Mouse (Mus musculus): ENCODE results near the gene Pcbp3. TPM values are rescaled to one million over a fixed set of nuclear protein-coding genes. Genes with fewer than 3 reads are reported as not detected.

The Pcbp3 gene
- polyA plus RNA-seq, 1 experiment from 2014 or later, result 39.3 TPM

DNA sequence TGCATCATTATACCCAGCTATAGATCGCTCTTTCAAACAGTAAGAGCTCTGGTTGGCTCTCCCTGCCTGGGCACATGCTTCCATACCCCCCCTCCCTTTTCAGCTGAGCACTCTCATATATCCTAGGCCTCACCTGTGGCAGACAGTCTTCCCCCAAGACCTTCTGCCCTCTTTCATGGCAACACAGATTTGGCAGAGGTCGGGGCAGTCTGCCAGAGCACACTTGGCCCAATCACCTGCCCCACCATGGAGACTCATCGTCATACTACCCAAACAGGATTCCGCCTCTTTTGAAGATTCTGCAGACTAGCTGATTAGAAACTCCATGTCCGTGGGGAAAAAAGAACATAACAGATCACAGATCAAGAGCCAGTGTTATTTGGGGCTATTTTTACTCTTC, 86.8 kb downstream of the Pcbp3 start:
- no peak overlapping the region for H3K27ac ChIP-seq
- H3K4me1 ChIP-seq, result no peaks in the 10 kb centered on the region
- no peak overlapping the region for H3K4me2 ChIP-seq
- H3K9ac ChIP-seq, result no peak overlapping the region
- no peak for ATAC-seq (ENCODE audit: insufficient read depth, low FRiP score, low read depth)
- H3K9me3 ChIP-seq, result no peaks in the 10 kb centered on the region
- H3K27me3 ChIP-seq (replicated peaks), result no peaks in the 10 kb centered on the region
- WGBS, result 73% methylated on average over 5 of the region's 5 CpGs
- no peaks in the 10 kb centered on the region for H3K36me3 ChIP-seq
- H3K4me3 ChIP-seq (replicated peaks), result no peak overlapping the region

DNA sequence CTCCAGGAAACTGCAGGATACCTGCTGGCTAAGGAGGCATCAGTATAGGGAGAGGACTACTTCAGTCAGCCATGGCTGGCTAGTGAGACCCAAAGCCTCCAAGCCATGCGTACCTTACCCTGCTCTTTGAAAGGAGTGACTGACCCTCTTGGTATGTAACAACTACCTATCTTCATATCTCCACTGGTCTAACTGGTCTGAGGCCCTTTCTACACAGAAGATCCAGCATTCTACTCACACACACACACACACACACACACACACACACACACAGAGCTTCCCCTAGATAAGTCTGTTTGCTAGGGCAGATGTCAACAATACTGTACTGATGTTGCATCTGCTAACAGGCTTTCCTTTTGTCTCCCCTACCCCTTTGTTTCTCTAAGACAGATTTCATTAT, 87.3 kb downstream of the Pcbp3 start:
- H3K4me1 ChIP-seq, result no peaks in the 10 kb centered on the region
- no peak overlapping the region for H3K4me2 ChIP-seq
- H3K9ac ChIP-seq, result no peak overlapping the region
- H3K4me3 ChIP-seq (replicated peaks), result no peak overlapping the region
- H3K9me3 ChIP-seq, result no peaks in the 10 kb centered on the region
- 65% methylated on average over 1 of the region's 1 CpGs for WGBS
- H3K27me3 ChIP-seq (replicated peaks), result no peaks in the 10 kb centered on the region
- ATAC-seq (ENCODE audit: insufficient read depth, low FRiP score, low read depth), result no peak
- H3K27ac ChIP-seq, result no peak overlapping the region
- H3K36me3 ChIP-seq, result no peaks in the 10 kb centered on the region

DNA sequence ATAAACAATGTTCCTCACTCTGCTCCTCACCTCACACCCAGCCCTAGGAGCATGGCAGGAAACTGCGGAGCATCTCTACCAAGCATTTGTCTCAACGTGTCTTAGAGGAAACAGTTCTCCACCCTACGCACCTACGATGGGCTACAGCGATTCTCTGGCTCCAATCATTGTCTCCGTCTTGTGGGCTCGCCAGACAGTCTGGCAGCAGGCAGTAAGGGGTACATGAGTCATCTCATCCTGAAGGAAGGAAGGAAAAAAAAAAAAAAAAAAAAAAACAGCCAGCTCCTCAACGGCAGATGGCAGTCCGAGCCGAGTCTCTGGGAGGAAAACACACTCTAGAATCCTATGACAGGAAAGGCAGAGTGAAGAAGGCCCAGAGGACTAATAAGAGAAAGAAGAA, 87.7 kb downstream of the Pcbp3 start:
- Histone ChIP-seq H3K4me2 (no peak overlapping the region), H3K9ac (no peak overlapping the region), H3K9me3 (no peaks in the 10 kb centered on the region), H3K4me3 (replicated peaks) (no peak overlapping the region), H3K36me3 (no peaks in the 10 kb centered on the region), H3K27ac (no peak overlapping the region; the same call in 1 of the 2 replicates), H3K27me3 (replicated peaks) (no peaks in the 10 kb centered on the region), H3K4me1 (no peaks in the 10 kb centered on the region)
- WGBS, result 49% methylated on average over 10 of the region's 10 CpGs
- no peak for ATAC-seq (ENCODE audit: insufficient read depth, low FRiP score, low read depth)

DNA sequence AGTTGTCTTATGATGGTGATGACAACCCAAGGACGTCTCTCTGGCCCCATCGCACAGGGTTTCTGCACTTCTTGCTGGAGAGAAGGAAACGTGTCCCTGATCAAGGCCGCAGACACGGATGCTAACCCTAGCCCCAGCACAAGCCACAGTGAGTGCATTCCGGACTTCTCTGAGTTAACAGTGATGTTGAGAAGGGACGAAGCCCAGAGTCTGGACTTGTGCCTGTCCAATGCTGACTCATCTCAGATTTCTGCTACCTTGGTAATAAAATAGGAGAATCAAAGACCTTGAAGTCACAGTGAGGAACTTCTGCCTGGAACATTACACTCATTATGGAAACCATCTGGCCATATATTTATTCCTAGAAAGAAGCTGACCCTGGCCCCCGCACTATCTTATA, 89.0 kb downstream of the Pcbp3 start:
- H3K27me3 ChIP-seq (replicated peaks), result no peaks in the 10 kb centered on the region
- no peak overlapping the region for H3K4me3 ChIP-seq (replicated peaks)
- H3K9ac ChIP-seq, result no peak overlapping the region
- ATAC-seq (ENCODE audit: insufficient read depth, low FRiP score, low read depth), result no peak
- H3K36me3 ChIP-seq, result no peaks in the 10 kb centered on the region
- no peak overlapping the region for H3K27ac ChIP-seq
- no peaks in the 10 kb centered on the region for H3K4me1 ChIP-seq
- no peak overlapping the region for H3K4me2 ChIP-seq
- H3K9me3 ChIP-seq, result no peaks in the 10 kb centered on the region
- WGBS, result 85% methylated on average over 8 of the region's 8 CpGs

DNA sequence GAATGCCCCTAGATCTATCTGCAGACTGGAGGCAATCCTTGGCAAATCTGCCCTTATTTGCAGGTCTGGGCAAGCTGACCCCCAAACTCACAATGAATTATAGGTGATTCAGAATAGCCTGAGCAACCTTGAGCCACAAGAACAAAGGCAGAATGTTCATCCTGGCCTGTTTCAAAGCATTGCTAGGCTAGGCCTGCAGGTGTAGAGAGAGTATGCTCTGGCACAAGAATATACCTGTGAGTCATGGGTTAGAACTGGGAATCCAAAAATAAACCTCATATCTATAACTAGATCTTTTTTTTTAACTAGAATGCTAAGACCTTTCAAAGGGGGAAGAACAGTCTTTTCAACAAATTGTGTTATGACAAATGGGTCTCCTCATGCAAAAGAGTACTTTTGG, 95.8 kb downstream of the Pcbp3 start:
- H3K4me2 ChIP-seq, result no peak overlapping the region
- no peaks in the 10 kb centered on the region for H3K9me3 ChIP-seq
- no peak overlapping the region for H3K4me3 ChIP-seq (replicated peaks)
- H3K27ac ChIP-seq, result no peak overlapping the region
- ATAC-seq (ENCODE audit: insufficient read depth, low FRiP score, low read depth), result no peak
- H3K36me3 ChIP-seq, result no peaks in the 10 kb centered on the region
- H3K27me3 ChIP-seq (replicated peaks), result no peaks in the 10 kb centered on the region
- no peak overlapping the region for H3K9ac ChIP-seq
- no peaks in the 10 kb centered on the region for H3K4me1 ChIP-seq

DNA sequence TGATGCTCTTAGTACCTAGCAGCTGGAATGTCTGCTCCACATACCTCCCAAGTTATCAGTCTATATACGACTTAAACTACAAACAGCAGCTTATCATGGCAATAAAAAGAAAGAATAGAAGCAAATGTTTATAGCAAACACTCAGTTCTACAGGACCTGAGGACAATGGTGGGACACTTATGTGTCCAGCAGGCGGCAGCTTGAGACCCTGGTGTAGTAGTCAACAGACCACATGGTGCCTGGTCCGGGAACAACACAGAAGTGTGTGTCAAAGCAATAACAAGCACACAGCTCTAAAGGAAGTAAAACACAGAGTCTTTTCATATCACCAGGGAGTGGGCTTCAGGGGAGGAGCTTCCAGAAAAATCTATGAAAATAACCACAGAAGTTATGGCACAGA, 100.7 kb downstream of the Pcbp3 start:
- H3K4me3 ChIP-seq (replicated peaks), result no peak overlapping the region
- H3K36me3 ChIP-seq, result no peaks in the 10 kb centered on the region
- no peak overlapping the region for H3K9ac ChIP-seq
- H3K4me2 ChIP-seq, result no peak overlapping the region
- H3K4me1 ChIP-seq, result no peaks in the 10 kb centered on the region
- ATAC-seq (ENCODE audit: insufficient read depth, low FRiP score, low read depth), result no peak
- H3K9me3 ChIP-seq, result no peaks in the 10 kb centered on the region
- H3K27ac ChIP-seq, result no peak overlapping the region
- 62% methylated on average over 3 of the region's 3 CpGs for WGBS
- no peaks in the 10 kb centered on the region for H3K27me3 ChIP-seq (replicated peaks)

DNA sequence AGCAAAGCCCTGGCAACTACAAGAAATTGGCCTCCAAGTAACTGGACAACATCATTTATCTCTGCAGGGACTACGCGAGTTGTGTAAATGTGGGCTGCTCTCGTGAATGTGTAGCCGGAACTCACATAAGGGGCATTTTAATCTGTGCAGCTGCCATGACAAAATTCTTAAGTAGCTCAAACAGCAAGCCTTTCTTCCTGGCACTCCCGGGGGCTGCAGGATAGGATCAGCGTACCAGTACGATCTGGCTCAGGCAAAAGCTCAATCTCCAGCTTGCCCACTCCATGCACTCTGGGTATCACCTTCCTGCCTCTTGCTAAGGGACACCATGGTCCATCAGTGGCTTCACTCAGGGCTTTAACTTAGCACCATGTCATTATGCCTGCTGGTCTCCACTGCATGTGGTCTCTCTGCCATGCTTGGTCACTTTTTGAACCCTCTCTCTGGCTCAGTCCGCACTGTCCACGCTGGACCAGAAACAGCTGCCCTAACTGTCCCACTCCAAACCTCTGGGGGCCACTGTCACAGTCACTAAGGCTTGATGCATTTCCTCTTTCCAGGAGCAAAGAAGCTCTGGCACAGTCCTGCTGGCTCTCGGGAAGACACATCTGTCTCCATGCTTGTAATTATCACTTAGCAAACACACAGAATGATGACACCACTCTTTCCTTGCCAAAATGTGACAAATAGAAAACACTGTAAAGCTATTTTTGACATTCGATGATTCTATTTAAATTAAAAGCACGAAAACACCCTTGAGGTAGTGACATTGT, 102.1 kb downstream of the Pcbp3 start:
- no peak for ATAC-seq (ENCODE audit: insufficient read depth, low FRiP score, low read depth)
- Histone ChIP-seq H3K36me3 (no peaks in the 10 kb centered on the region), H3K9me3 (no peaks in the 10 kb centered on the region), H3K4me1 (no peaks in the 10 kb centered on the region), H3K4me2 (no peak overlapping the region), H3K4me3 (replicated peaks) (no peak overlapping the region), H3K27ac (no peak overlapping the region), H3K27me3 (replicated peaks) (no peaks in the 10 kb centered on the region), H3K9ac (no peak overlapping the region)
- WGBS, result 73% methylated on average over 12 of the region's 12 CpGs

DNA sequence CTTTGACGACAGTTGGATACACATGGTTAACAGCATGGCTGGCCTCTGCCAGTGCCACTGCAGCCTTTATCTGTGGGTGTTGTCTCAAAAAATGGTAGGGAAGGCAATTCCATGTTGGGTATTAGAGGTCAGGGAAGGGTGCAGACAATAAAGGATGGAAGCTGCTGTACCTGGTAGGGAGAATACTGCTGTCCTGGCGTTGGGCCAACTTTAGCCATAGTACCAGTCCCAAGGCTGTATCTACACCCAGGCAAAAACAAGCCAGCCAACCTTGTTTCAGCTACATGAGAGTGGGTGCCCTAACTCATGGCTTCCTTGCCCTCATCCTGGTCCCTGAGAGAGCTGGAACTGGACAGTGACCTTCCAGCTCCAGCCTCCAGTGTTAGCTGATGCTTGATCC, 103.8 kb downstream of the Pcbp3 start:
- no peak for ATAC-seq (ENCODE audit: insufficient read depth, low FRiP score, low read depth)
- Histone ChIP-seq H3K4me2 (no peak overlapping the region), H3K9me3 (no peaks in the 10 kb centered on the region), H3K4me1 (no peaks in the 10 kb centered on the region), H3K9ac (no peak overlapping the region), H3K27me3 (replicated peaks) (no peaks in the 10 kb centered on the region), H3K4me3 (replicated peaks) (no peak overlapping the region), H3K27ac (no peak overlapping the region), H3K36me3 (no peaks in the 10 kb centered on the region)
- 96% methylated on average over 2 of the region's 2 CpGs for WGBS

DNA sequence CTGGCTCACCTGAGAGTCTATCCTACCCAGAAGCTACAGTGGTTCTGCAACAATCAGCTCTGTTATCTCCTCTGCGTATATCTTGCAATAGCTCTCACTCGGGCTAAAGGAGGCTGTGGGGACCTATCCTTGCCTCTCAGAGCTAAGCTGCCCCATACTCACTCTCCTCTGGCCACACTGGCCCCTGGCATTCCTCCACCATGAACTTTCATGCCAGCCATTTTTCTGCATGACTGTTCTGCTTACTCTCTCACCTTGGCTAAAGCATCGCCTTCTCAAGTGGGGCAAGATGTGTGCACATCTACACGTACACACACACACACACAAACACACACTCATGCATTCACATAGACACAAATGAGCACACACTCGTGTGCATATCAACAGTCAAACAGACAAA, 115.2 kb downstream of the Pcbp3 start:
- no peaks in the 10 kb centered on the region for H3K4me1 ChIP-seq
- no peaks in the 10 kb centered on the region for H3K36me3 ChIP-seq
- no peak overlapping the region for H3K9ac ChIP-seq
- WGBS, result 74% methylated on average over 5 of the region's 5 CpGs
- no peak overlapping the region for H3K4me3 ChIP-seq (replicated peaks)
- H3K9me3 ChIP-seq, result no peaks in the 10 kb centered on the region
- H3K4me2 ChIP-seq, result no peak overlapping the region
- no peak for ATAC-seq (ENCODE audit: insufficient read depth, low FRiP score, low read depth)
- H3K27me3 ChIP-seq (replicated peaks), result no peaks in the 10 kb centered on the region
- no peak overlapping the region for H3K27ac ChIP-seq

DNA sequence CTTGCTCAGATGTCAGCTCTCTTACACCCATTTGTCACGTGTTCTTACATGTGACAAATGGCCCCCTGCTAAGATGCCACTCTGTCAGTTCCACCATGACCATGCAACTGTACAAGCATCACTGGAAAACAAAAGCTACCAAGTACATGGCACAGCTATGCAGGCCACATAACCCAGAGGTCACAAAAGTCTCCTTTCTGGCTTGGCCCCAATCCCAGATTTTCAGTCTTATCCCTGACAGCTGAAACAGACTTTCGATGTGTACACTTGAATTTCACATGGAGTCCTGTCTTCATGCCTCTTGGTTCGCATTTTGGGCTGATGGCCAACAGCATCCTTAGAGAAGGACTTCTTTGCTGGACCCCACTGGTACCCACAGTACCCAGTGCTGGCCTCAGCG, 116.8 kb downstream of the Pcbp3 start:
- no peaks in the 10 kb centered on the region for H3K27me3 ChIP-seq (replicated peaks)
- 79% methylated on average over 4 of the region's 4 CpGs for WGBS
- no peaks in the 10 kb centered on the region for H3K9me3 ChIP-seq
- H3K27ac ChIP-seq, result no peak overlapping the region
- ATAC-seq (ENCODE audit: insufficient read depth, low FRiP score, low read depth), result no peak
- H3K36me3 ChIP-seq, result no peaks in the 10 kb centered on the region
- H3K4me1 ChIP-seq, result no peaks in the 10 kb centered on the region
- H3K4me2 ChIP-seq, result no peak overlapping the region
- no peak overlapping the region for H3K4me3 ChIP-seq (replicated peaks)
- H3K9ac ChIP-seq, result no peak overlapping the region

DNA sequence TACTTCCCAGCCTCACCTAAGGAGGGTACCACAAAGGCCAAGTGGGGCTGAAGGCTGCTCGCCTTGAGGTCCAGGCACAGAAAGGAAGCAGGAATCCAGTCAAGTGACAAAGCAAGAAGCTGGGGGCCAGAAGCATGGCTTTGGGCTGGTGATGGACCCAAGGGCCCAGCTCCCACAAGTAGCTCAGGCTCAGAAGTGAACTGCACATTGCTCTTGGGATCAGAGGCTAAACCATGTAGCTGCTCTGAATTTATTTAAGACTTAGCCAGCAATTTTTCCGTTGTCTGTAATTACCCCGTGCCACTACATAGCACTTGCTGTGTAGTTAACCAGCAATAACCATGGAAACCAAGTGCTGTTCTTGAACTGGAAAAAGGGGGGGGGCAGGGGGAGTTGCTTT, 117.3 kb downstream of the Pcbp3 start:
- Histone ChIP-seq H3K9me3 (no peaks in the 10 kb centered on the region), H3K27me3 (replicated peaks) (no peaks in the 10 kb centered on the region), H3K36me3 (no peaks in the 10 kb centered on the region), H3K4me2 (no peak overlapping the region), H3K4me1 (no peaks in the 10 kb centered on the region), H3K4me3 (replicated peaks) (no peak overlapping the region), H3K9ac (no peak overlapping the region), H3K27ac (no peak overlapping the region)
- no peak for ATAC-seq (ENCODE audit: insufficient read depth, low FRiP score, low read depth)
- WGBS, result 83% methylated on average over 3 of the region's 3 CpGs

DNA sequence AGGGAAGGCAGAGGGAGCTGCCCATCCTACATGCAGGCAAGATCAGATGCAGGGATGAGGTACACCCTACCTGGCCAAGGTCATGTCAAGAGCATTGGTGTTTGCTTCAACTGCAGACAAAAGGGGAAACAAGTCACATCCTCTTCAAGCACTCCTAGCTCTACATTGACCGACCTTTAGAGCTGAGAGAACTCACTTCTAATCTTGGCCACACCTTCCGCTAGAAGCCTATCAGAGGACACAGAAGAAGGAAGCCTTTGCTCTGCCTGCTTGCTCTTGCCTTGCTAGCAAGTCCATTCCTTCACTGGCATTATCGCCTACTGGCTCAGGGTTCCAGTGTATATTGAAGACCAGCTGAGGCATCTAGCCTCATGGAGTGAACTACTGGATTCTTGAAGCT, 119.6 kb downstream of the Pcbp3 start:
- ATAC-seq (ENCODE audit: insufficient read depth, low FRiP score, low read depth), result no peak
- Histone ChIP-seq H3K4me1 (no peaks in the 10 kb centered on the region), H3K9ac (no peak overlapping the region), H3K4me3 (replicated peaks) (no peak overlapping the region), H3K27me3 (replicated peaks) (no peaks in the 10 kb centered on the region), H3K36me3 (no peaks in the 10 kb centered on the region), H3K27ac (no peak overlapping the region), H3K9me3 (no peaks in the 10 kb centered on the region), H3K4me2 (no peak overlapping the region)
- WGBS, result 87% methylated on average over 3 of the region's 3 CpGs

DNA sequence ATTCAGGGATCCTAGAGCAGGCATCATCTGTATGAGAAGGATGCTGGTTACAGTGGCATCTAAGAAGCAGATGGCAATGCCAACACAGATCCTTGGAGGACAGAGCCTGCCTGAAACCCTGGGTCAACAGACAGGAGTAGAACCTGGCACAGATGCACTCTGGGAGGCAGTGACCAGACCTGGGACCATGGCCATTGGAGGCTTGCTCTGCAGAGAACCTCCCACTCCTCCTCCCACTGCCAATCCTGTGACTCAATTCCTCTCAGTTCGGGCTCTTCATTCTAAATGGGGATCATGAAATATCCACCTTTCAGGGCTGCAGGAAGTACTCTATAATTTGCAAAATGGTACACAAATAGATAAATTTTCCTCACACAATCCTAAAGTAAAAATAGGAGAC, 120.5 kb downstream of the Pcbp3 start:
- 72% methylated on average over 1 of the region's 1 CpGs for WGBS
- no peaks in the 10 kb centered on the region for H3K9me3 ChIP-seq
- no peaks in the 10 kb centered on the region for H3K4me1 ChIP-seq
- no peaks in the 10 kb centered on the region for H3K27me3 ChIP-seq (replicated peaks)
- no peaks in the 10 kb centered on the region for H3K36me3 ChIP-seq
- no peak for ATAC-seq (ENCODE audit: insufficient read depth, low FRiP score, low read depth)
- H3K4me3 ChIP-seq (replicated peaks), result no peak overlapping the region
- H3K27ac ChIP-seq, result no peak overlapping the region
- H3K4me2 ChIP-seq, result no peak overlapping the region
- no peak overlapping the region for H3K9ac ChIP-seq
